Mouse (Mus musculus) heart, embryonic 14.5 days (tissue): ENCODE measurements around the gene Sprr4. TPM values are rescaled to one million over a fixed set of nuclear protein-coding genes. Genes with fewer than 3 reads are reported as not detected.
"Not testable (repeated sequence)": the region's sequence is repeated elsewhere in the genome, so short reads cannot be mapped to it uniquely, and the experiment has no call there.

Experiments
- ATAC-seq: fragments of 200-750 bp; cut with Nextera tagmentation; 2 replicates; pipeline ENCODE4 v1.8.0; 2017; ENCODE audit warnings: low read depth, moderate TSS enrichment; ENCODE audit not compliant: insufficient number of reproducible peaks, insufficient read depth, low FRiP score
- H3K27ac ChIP-seq, 2 experiments: fragments of 200-500 bp in 1 of 2; fragments of 300-500 bp in 1 of 2; sonication (generic) in 1 of 2; replicated peaks in 1 of 2; 2 replicates each; pipeline ENCODE4 v1.5.1; 2012 to 2014; ENCODE audit warnings: low read depth in 2 of 2, low read length in 2 of 2, control low read depth in 1 of 2, mild to moderate bottlenecking in 1 of 2, mixed read lengths in 1 of 2; ENCODE audit not compliant: control insufficient read depth in 1 of 2, insufficient read depth in 1 of 2
- H3K27me3 ChIP-seq: fragments of 300-500 bp; sonication (generic); 2 replicates; pipeline ENCODE4 v1.6.1; 2014; ENCODE audit warnings: mild to moderate bottlenecking, low read length, control low read depth; ENCODE audit not compliant: control insufficient read depth, insufficient read depth
- H3K36me3 ChIP-seq: fragments of 300-500 bp; sonication (generic); 2 replicates; pipeline ENCODE4 v1.6.1; 2014; ENCODE audit warnings: mild to moderate bottlenecking, control low read depth, low read length, mixed read lengths; ENCODE audit not compliant: control insufficient read depth, insufficient read depth
- H3K4me1 ChIP-seq, 2 experiments: fragments of 200-500 bp in 1 of 2; fragments of 300-500 bp in 1 of 2; sonication (generic) in 1 of 2; 2 replicates each; pipeline ENCODE4 v1.6.1; 2012 to 2014; ENCODE audit warnings: low read length in 2 of 2, control low read depth in 1 of 2, mixed read lengths in 1 of 2; ENCODE audit not compliant: control insufficient read depth in 2 of 2, insufficient read depth in 2 of 2
- H3K4me2 ChIP-seq: fragments of 300-500 bp; sonication (generic); 2 replicates; pipeline ENCODE4 v1.6.1; 2014; ENCODE audit warnings: mild to moderate bottlenecking, low read length
- H3K4me3 ChIP-seq, 2 experiments: fragments of 200-500 bp in 1 of 2; fragments of 300-500 bp in 1 of 2; sonication (generic) in 1 of 2; 2 replicates each; pipeline ENCODE4 v1.5.1; 2012 to 2014; ENCODE audit warnings: low read length in 2 of 2, mild to moderate bottlenecking in 2 of 2, control low read depth in 1 of 2, low read depth in 1 of 2, moderate library complexity in 1 of 2; ENCODE audit not compliant: control insufficient read depth in 1 of 2, insufficient read depth in 1 of 2
- H3K9ac ChIP-seq: fragments of 300-500 bp; sonication (generic); 2 replicates; pipeline ENCODE4 v1.6.1; 2014; ENCODE audit warnings: mild to moderate bottlenecking, low read length
- H3K9me3 ChIP-seq: fragments of 300-500 bp; sonication (generic); 2 replicates; pipeline ENCODE4 v1.6.1; 2016; ENCODE audit warnings: low read length, control low read depth; ENCODE audit not compliant: control insufficient read depth
- WGBS: fragments of 180-500 bp; shearing (Covaris S2); extraction: QIAGEN DNeasy Blood & Tissue Kit; methylation state at CpG from one replicate; pipeline ENCODE4 v1.1.7; 2014; 5-methylcytosine and 5-hydroxymethylcytosine counted together
- polyA plus RNA-seq: library from polyadenylated mRNA; unstranded; fragments of >200 nt; fragmentation: Nextera tagmentation; extraction: Ambion mirVana; gene quantifications from 2 replicates; pipeline ENCODE4 v1.2.1, GENCODE M21; 2014

Gene Sprr4
- not detected in 2 replicates for polyA plus RNA-seq

DNA sequence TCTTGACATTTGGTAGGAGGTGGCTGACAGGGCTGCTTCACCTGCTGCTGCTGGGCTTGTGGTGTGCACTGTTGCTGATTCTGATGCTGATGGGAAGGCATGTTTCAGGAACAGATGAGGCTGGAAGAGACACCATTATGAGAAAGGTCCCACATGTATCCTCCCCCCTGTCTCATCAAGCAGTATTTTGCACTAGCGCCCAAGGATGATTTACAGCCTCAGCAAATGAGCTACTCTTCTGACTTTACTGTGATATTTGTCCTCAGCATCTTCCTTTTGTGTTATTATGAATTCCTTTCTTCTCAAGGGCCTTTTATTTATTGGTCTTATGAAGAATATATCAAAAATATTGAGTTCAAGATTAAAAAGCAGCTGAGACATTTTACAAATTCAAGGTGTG lies at the start of gene Sprr4:
TSS of gene Sprr4 (minus strand) at position 101 of the 400 bp plus-strand sequence.
- Histone ChIP-seq H3K27me3 (no peaks in the 10 kb centered on the region), H3K36me3 (no peaks in the 10 kb centered on the region), H3K27ac (no peak within 1 kb of the TSS), H3K4me2 (no peak within 1 kb of the TSS), H3K9ac (no peak within 1 kb of the TSS), H3K9me3 (no peaks in the 10 kb centered on the region), H3K4me1 (no peaks in the 10 kb centered on the region), H3K4me3 (no peak within 1 kb of the TSS)
- WGBS = 91% methylated on average over 1 of the region's 1 CpGs
- no peak for ATAC-seq

DNA sequence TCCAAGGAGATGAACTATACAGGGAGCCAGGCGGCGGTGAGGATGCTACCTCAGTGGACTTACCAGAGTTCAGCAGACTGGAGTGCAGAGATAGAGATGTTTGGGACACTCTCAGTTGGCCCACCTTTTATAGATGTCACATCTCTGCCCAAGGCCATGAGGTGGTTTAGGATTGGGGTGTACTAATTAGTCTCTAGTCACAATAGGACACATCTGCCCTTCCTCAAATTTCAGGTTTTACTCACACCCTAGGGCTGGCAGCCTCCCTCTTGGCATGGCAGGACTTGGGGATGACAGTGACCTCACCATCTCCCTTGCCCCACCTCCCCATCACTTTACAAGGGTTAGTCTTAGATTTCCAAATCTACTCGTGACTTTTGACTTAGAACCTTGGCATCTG lies 34.1 kb upstream of the Sprr4 start, which contains the start of gene 2310046K23Rik:
TSS of gene 2310046K23Rik (minus strand) at position 101 of the 400 bp plus-strand sequence.
- Histone ChIP-seq H3K4me2 (no peak within 1 kb of the TSS), H3K36me3 (no peaks in the 10 kb centered on the region), H3K9me3 (no peaks in the 10 kb centered on the region), H3K4me1 (no peaks in the 10 kb centered on the region), H3K4me3 (no peak within 1 kb of the TSS), H3K27me3 (no peaks in the 10 kb centered on the region), H3K27ac (no peak within 1 kb of the TSS), H3K9ac (no peak within 1 kb of the TSS)
- ATAC-seq = no peak
- WGBS = 74% methylated on average over 3 of the region's 3 CpGs

DNA sequence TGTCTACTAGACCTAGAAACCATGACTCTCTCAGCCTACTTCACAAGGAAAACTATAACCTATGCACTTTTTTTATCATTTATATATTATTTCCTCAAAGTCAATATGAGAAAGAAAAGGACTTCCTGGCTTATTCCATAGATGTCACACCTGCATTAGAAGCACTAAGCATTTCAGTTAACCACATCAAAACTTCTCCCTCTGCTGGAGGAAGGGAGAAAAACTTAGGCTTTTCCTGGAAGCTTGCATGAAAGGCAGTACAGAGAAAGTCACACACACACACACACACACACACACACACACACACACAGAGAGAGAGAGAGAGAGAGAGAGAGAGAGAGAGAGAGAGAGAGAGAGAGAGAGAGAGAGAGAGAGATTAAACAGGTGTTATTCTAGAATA lies 12.0 kb upstream of the Sprr4 start:
- no peaks in the 10 kb centered on the region for H3K4me1 ChIP-seq
- no peaks in the 10 kb centered on the region for H3K27me3 ChIP-seq
- H3K4me2 ChIP-seq = no peak overlapping the region
- no peaks in the 10 kb centered on the region for H3K9me3 ChIP-seq
- no peak overlapping the region for H3K27ac ChIP-seq
- no peak overlapping the region for H3K4me3 ChIP-seq
- H3K9ac ChIP-seq = no peak overlapping the region
- H3K36me3 ChIP-seq = no peaks in the 10 kb centered on the region
- no peak for ATAC-seq

DNA sequence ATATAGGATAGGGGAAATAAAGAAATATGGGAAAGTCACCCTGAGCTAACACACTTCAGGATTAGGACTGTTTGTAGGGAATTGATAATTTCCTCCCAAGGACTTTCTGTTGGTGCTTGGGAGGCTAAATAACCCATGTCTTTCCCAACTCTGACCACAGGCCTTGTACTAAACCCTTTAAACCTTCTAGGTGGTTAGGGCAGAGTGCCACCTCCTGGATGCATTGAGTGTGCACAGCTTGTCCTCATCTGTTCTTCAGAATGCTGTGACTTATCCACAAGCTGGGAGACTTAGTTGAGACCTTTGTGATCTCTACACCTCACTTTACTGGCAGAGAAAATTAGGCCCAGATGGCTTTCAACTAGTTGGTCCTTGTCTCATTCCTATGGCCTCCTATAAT lies 10.5 kb upstream of the Sprr4 start:
- no peak for ATAC-seq
- Histone ChIP-seq H3K9ac (no peak overlapping the region), H3K27ac (no peak overlapping the region), H3K9me3 (no peaks in the 10 kb centered on the region), H3K36me3 (no peaks in the 10 kb centered on the region), H3K4me1 (no peaks in the 10 kb centered on the region), H3K27me3 (no peaks in the 10 kb centered on the region), H3K4me2 (no peak overlapping the region), H3K4me3 (no peak overlapping the region)

DNA sequence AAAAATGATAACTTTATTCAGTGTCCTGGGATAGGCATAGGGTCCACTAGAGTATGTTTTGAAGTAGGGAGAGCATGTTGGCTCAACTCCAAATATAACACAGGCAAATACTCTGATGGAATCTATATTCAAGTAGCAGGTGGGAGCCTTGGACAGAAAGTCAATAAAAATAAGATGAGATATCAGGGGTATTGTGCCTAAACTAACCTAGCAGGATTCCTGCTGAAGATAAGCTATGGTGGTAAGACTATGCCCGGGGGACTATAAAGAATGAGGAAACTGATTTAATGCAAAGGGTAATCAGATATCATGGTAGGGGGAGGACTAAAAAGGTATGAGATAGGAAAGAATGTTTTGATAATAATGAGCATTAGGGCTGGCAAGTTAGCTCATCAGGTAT lies 7.9 kb upstream of the Sprr4 start:
- H3K4me1 ChIP-seq = no peaks in the 10 kb centered on the region
- H3K4me2 ChIP-seq = no peak overlapping the region
- no peak overlapping the region for H3K9ac ChIP-seq
- H3K9me3 ChIP-seq = no peaks in the 10 kb centered on the region
- no peaks in the 10 kb centered on the region for H3K27me3 ChIP-seq
- WGBS = 78% methylated on average over 1 of the region's 1 CpGs
- no peak overlapping the region for H3K27ac ChIP-seq
- ATAC-seq = no peak
- H3K36me3 ChIP-seq = no peaks in the 10 kb centered on the region
- H3K4me3 ChIP-seq = no peak overlapping the region

DNA sequence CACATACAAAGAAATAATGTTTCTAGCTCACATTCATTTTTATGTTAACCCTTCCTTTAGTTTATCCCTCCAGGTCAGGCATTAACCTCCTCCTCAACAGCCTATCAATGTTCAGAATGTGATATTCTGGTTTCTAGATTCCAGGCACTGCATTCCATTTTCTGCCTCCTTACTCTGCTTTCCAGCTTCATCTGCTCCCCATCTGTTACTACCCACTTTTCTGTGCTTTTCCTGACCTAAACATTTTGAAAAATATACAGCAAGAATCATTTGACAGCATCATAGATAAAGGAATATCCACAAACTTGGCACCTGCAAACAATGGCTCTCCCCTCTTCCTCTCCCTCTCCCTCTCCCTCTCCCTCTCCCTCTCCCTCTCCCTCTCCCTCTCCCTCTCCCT lies 3.2 kb upstream of the Sprr4 start:
- H3K9me3 ChIP-seq = no peaks in the 10 kb centered on the region
- ATAC-seq = no peak
- H3K36me3 ChIP-seq = no peaks in the 10 kb centered on the region
- H3K4me1 ChIP-seq = no peaks in the 10 kb centered on the region
- H3K27ac ChIP-seq = no peak overlapping the region
- H3K27me3 ChIP-seq = no peaks in the 10 kb centered on the region
- H3K4me2 ChIP-seq = no peak overlapping the region
- H3K9ac ChIP-seq = no peak overlapping the region
- no peak overlapping the region for H3K4me3 ChIP-seq

DNA sequence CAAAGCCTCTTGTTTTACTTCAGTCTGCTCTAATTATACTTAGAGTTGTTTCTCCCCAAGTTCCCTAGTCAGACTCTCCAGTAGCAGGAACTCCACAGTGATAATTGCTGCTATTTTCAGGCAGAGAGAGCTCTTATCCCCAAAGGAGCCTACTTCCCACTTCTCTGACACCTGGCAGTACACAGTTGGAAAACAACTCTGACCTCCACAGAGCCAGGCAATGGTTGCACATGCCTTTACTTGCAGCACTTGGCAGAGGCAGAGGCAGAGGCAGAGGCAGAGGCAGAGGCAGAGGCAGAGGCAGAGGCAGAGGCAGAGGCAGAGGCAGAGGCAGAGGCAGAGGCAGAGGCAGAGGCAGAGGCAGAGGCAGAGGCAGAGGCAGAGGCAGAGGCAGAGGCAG lies 10.0 kb downstream of the Sprr4 start:
- not testable (repeated sequence) for H3K9me3 ChIP-seq, H3K27me3 ChIP-seq, H3K4me3 ChIP-seq, H3K9ac ChIP-seq, H3K4me2 ChIP-seq, H3K4me1 ChIP-seq, H3K36me3 ChIP-seq, H3K27ac ChIP-seq, ATAC-seq

DNA sequence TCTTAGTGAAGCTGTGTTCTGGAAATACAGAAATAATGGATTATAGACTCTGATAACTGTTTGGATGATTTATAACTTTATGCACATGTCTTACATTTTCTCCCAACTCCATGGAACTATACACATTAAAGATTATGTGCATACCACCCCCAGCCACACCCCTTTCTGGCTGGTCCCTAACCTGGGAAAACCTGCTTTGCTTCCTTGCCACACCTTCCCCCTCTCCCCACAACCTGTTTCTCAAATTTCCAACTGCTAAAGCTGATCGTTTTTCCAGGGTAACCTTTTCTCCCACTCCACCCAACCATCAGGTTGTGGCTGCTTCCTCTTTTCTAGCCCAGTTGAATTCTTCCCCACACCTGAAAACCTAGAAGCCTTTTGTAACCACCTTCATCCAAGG lies 14.0 kb downstream of the Sprr4 start:
- Histone ChIP-seq H3K4me3 (no peak overlapping the region), H3K27me3 (no peaks in the 10 kb centered on the region), H3K36me3 (no peaks in the 10 kb centered on the region), H3K4me2 (no peak overlapping the region), H3K9ac (no peak overlapping the region), H3K4me1 (no peaks in the 10 kb centered on the region), H3K9me3 (no peaks in the 10 kb centered on the region), H3K27ac (no peak overlapping the region)
- WGBS = 35% methylated on average over 1 of the region's 1 CpGs
- no peak for ATAC-seq
